ENCODE assay signal across 23 mouse cellular contexts in the genomic region with DNA sequence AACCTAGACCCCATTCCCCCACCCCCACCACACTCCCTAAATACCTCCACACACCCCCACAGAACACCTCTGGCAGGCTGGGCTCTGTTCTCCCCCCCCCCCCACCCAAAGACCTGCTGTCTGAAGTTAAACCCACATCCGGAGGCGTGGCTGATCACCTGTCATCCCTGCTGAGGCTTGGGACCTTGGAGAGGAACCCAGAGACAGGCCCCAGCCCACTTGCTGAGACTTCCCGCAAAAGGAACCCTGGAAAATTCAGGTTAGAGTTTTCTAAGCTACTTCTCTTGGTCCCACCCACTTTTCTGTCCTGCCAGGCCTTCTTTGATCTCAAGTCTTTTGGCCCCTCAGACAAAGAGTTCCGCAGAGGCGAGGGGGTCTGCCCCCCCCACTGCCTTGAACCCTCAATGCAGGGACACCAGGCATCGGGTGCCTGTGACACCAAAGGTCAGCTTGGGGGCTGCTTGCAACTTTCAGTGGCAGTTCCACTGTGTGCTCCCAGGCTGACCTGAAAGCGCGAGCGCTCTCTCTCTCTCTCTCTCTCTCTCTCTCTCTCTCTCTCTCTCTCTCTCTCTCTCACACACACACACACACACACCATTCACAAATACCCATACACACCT. TPM values are rescaled to one million over a fixed set of nuclear protein-coding genes. Genes with fewer than 3 reads are reported as not detected.
DNase-seq lines count a peak whose midpoint lies in the region; ATAC-seq lines count a peak whose summit lies in the region.
"Had no signal": no experiment of that assay in that cellular context is flagged by ENCODE, and none has a peak within 500 bp of the region (broad histone marks: within the 10 kb centered on the region; RNA-seq: fewer than 3 reads in every experiment).

No protein-coding gene starts in this region.

- 0 out of 2 replicates have a peak overlapping the region, but pooled peaks have one; percentile 7 for H3K4me2 ChIP-seq in hindbrain, embryonic 11.5 days (replicated peaks; ENCODE audit: low read depth, low read length)
- no peak overlapping the region for H3K4me2 ChIP-seq in hindbrain, embryonic 14.5 days (replicated peaks)
- peak overlapping the region; percentile 11; the same call in 1 of the 2 replicates for H3K4me2 ChIP-seq in midbrain, embryonic 15.5 days
- H3K4me2 ChIP-seq: heart, embryonic 12.5 days; liver, embryonic 11.5 days had no signal

- peak; percentile 35 for DNase-seq in hindbrain, embryonic 11.5 days (ENCODE audit: low spot score)
- DNase-seq in hindbrain, embryonic 14.5 days (ENCODE audit: low spot score): no peak
- peak; percentile 20 for DNase-seq in ZHBTc4 (ENCODE audit: low read depth, low spot score)
- peak; percentile 66 for DNase-seq in thymus, postnatal 25 days
- no peak for DNase-seq in ovary, adult 18-20 months (ENCODE audit: low spot score)
- DNase-seq: adrenal gland, postnatal 10 days; cerebellum, adult 8-10 months; kidney, adult 2 months; kidney, postnatal 14 days; lung, adult 2 months; lung, postnatal 36 days; right cerebral cortex, postnatal 14 days had no signal

- no peak for ATAC-seq in hindbrain, embryonic 11.5 days (ENCODE audit: low FRiP score)
- no peak for ATAC-seq in hindbrain, embryonic 14.5 days (ENCODE audit: low FRiP score)
- no peak for ATAC-seq in midbrain, embryonic 15.5 days (replicated peaks)
- no peak for ATAC-seq in megakaryocyte progenitor cell, adult 5-6 weeks (replicated peaks; ENCODE audit: poor library complexity)
- ATAC-seq: forebrain, embryonic 16.5 days had no signal

- peaks cover 71% of the 10 kb centered on the region for H3K27me3 ChIP-seq in hindbrain, embryonic 11.5 days (ENCODE audit: control insufficient read depth, insufficient read depth, low read length)
- peaks cover 92% of the 10 kb centered on the region for H3K27me3 ChIP-seq in hindbrain, embryonic 14.5 days (ENCODE audit: control insufficient read depth, insufficient read depth, low read length)
- H3K27me3 ChIP-seq in midbrain, embryonic 15.5 days (replicated peaks): peaks cover 63% of the 10 kb centered on the region

- H3K9me3 ChIP-seq in hindbrain, embryonic 11.5 days (ENCODE audit: control insufficient read depth, low read length): no peaks in the 10 kb centered on the region
- no peaks in the 10 kb centered on the region for H3K9me3 ChIP-seq in hindbrain, embryonic 14.5 days (ENCODE audit: control insufficient read depth, low read length)
- H3K9me3 ChIP-seq in midbrain, embryonic 15.5 days: no peaks in the 10 kb centered on the region
- H3K9me3 ChIP-seq: heart, embryonic 12.5 days; limb, embryonic 10.5 days had no signal

- H3K4me1 ChIP-seq in hindbrain, embryonic 11.5 days (replicated peaks; ENCODE audit: control insufficient read depth, insufficient read depth, low read length): peaks cover 17% of the 10 kb centered on the region; the same call in 1 of the 2 replicates
- H3K4me1 ChIP-seq in hindbrain, embryonic 14.5 days (replicated peaks; ENCODE audit: control insufficient read depth, insufficient read depth, low read length): peaks cover 9% of the 10 kb centered on the region; the same call in 1 of the 2 replicates
- peaks cover 48% of the 10 kb centered on the region for H3K4me1 ChIP-seq in midbrain, embryonic 15.5 days

- no peak overlapping the region for H3K27ac ChIP-seq in hindbrain, embryonic 11.5 days (ENCODE audit: low read depth, low read length)
- H3K27ac ChIP-seq in hindbrain, embryonic 14.5 days: no peak overlapping the region
- H3K27ac ChIP-seq in midbrain, embryonic 15.5 days: no peak overlapping the region
- H3K27ac ChIP-seq: left cerebral cortex, adult 2 months; limb, embryonic 10.5 days had no signal

- H3K36me3 ChIP-seq in hindbrain, embryonic 11.5 days (ENCODE audit: control insufficient read depth, insufficient read depth, low read length): no peaks in the 10 kb centered on the region
- no peaks in the 10 kb centered on the region for H3K36me3 ChIP-seq in hindbrain, embryonic 14.5 days (replicated peaks; ENCODE audit: control insufficient read depth, insufficient read depth)
- H3K36me3 ChIP-seq in midbrain, embryonic 15.5 days (replicated peaks): no peaks in the 10 kb centered on the region
- H3K36me3 ChIP-seq: heart, embryonic 12.5 days; limb, embryonic 10.5 days had no signal

- H3K4me3 ChIP-seq in hindbrain, embryonic 11.5 days (ENCODE audit: low read depth, low read length): no peak overlapping the region
- no peak overlapping the region for H3K4me3 ChIP-seq in hindbrain, embryonic 14.5 days (replicated peaks; ENCODE audit: low read length)
- H3K4me3 ChIP-seq in midbrain, embryonic 15.5 days: no peak overlapping the region
- H3K4me3 ChIP-seq: erythroblast, embryonic 14.5 days; heart, embryonic 12.5 days; left cerebral cortex, adult 2 months; limb, embryonic 10.5 days had no signal

- WGBS in hindbrain, embryonic 11.5 days: 6% methylated on average over 9 of the region's 9 CpGs
- 7% methylated on average over 9 of the region's 9 CpGs for WGBS in hindbrain, embryonic 14.5 days
- 6% methylated on average over 9 of the region's 9 CpGs for WGBS in midbrain, embryonic 15.5 days

- H3K9ac ChIP-seq in hindbrain, embryonic 11.5 days (ENCODE audit: low read depth, low read length): 0 out of 2 replicates have a peak overlapping the region, but pooled peaks have one; percentile 11
- H3K9ac ChIP-seq in hindbrain, embryonic 14.5 days: no peak overlapping the region
- no peak overlapping the region for H3K9ac ChIP-seq in midbrain, embryonic 15.5 days
- H3K9ac ChIP-seq: heart, embryonic 12.5 days had no signal

RNA-seq across cellular contexts. Expression of a gene that starts 13.8 kb away (rescaled TPM):
- polyA plus RNA-seq in hindbrain, embryonic 11.5 days (2014; fragmentation: Nextera tagmentation; extraction: Ambion mirVana): 2.2 and 2.7 TPM in 2 replicates
- polyA plus RNA-seq in hindbrain, embryonic 14.5 days (2014; fragmentation: Nextera tagmentation; extraction: Ambion mirVana): 0.24 and 0.61 TPM in 2 replicates
- 3.5 and 3.8 TPM in 2 replicates for polyA plus RNA-seq in midbrain, embryonic 15.5 days (2015; fragmentation: Nextera tagmentation; extraction: Ambion mirVana)
- not detected in 2 replicates for total RNA-seq in megakaryocyte progenitor cell, adult 5-6 weeks (2015)
- total RNA-seq in megakaryocyte progenitor cell, adult 5-6 weeks (2017): not detected in 2 replicates
- total RNA-seq: heart, postnatal 25 days; left cerebral cortex, adult 2 months; MEL had no signal
- polyA plus RNA-seq: erythroblast, embryonic 14.5 days; forebrain, embryonic 16.5 days; gonadal fat pad, adult 2 months had no signal

Comparison
In these comparisons a context has a peak if more than half of its experiments do, and no peak if none do; other contexts are left out.
1. DNase-seq: peak in hindbrain, embryonic 11.5 days (single experiment), ZHBTc4 (single experiment) and thymus, postnatal 25 days (single experiment); none in hindbrain, embryonic 14.5 days (single experiment) and ovary, adult 18-20 months (single experiment).